ENCODE assay signal across 18 mouse cellular contexts in the genomic region with DNA sequence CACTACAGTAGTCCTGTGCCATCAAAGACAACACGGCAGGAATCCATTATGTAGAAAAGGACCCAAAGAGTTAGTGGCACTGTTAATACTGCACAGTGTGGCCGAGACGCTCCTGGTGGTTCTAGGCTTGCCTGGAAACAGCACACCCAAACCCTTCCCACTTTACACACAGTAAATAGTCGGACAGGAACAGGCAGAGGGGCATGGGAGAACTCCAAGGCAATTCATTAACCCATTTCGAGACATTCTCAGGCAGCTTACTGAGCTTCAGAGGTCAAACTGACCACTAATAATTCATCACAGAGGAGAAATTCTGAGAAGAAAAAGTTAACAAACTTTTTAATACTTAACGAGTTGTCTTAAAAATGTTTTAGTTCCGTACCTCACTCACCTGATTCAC.
DNase-seq lines count a peak whose midpoint lies in the region; ATAC-seq and TF ChIP-seq lines count a peak whose summit lies in the region.
"Had no signal": no experiment of that assay in that cellular context is flagged by ENCODE, and none has a peak within 500 bp of the region (broad histone marks: within the 10 kb centered on the region; RNA-seq: fewer than 3 reads in every experiment).

No protein-coding gene starts in this region.

- peak overlapping the region; percentile 74 for H3K27ac ChIP-seq in forebrain, embryonic 13.5 days
- H3K27ac ChIP-seq in forebrain, embryonic 10.5 days = no peak overlapping the region
- peak overlapping the region; percentile 90 for H3K27ac ChIP-seq in kidney, adult 2 months (ENCODE audit: insufficient read depth, low read depth, low read length)
- no peak overlapping the region for H3K27ac ChIP-seq in kidney, embryonic 15.5 days
- H3K27ac ChIP-seq: limb, embryonic 15.5 days; midbrain, embryonic 15.5 days had no signal

- H3K4me2 ChIP-seq in forebrain, embryonic 13.5 days = no peak overlapping the region
- H3K4me2 ChIP-seq in kidney, embryonic 15.5 days = no peak overlapping the region
- H3K4me2 ChIP-seq: limb, embryonic 15.5 days; midbrain, embryonic 15.5 days had no signal

- H3K4me1 ChIP-seq in forebrain, embryonic 13.5 days = peaks cover 48% of the 10 kb centered on the region
- peaks cover 14% of the 10 kb centered on the region for H3K4me1 ChIP-seq in forebrain, embryonic 10.5 days
- H3K4me1 ChIP-seq in kidney, adult 2 months (ENCODE audit: control insufficient read depth, insufficient read depth, low read length) = peaks cover 10% of the 10 kb centered on the region; the same call in 1 of the 2 replicates
- H3K4me1 ChIP-seq in kidney, embryonic 15.5 days = 0 out of 2 replicates have a peak, but pooled peaks cover 6% of the 10 kb centered on the region

- H3K36me3 ChIP-seq in forebrain, embryonic 13.5 days (ENCODE audit: poor library complexity, severe bottlenecking) = no peaks in the 10 kb centered on the region
- H3K36me3 ChIP-seq in forebrain, embryonic 10.5 days (replicated peaks) = no peaks in the 10 kb centered on the region
- no peaks in the 10 kb centered on the region for H3K36me3 ChIP-seq in kidney, adult 2 months (ENCODE audit: control insufficient read depth, insufficient read depth, low read length)
- no peaks in the 10 kb centered on the region for H3K36me3 ChIP-seq in kidney, embryonic 15.5 days
- H3K36me3 ChIP-seq: midbrain, embryonic 15.5 days had no signal

- H3K9ac ChIP-seq in forebrain, embryonic 13.5 days = no peak overlapping the region
- no peak overlapping the region for H3K9ac ChIP-seq in kidney, embryonic 15.5 days
- H3K9ac ChIP-seq: limb, embryonic 15.5 days; midbrain, embryonic 15.5 days had no signal

- H3K27me3 ChIP-seq in forebrain, embryonic 13.5 days = no peaks in the 10 kb centered on the region
- no peaks in the 10 kb centered on the region for H3K27me3 ChIP-seq in forebrain, embryonic 10.5 days (ENCODE audit: poor library complexity, severe bottlenecking)
- no peaks in the 10 kb centered on the region for H3K27me3 ChIP-seq in kidney, adult 2 months (replicated peaks; ENCODE audit: control insufficient read depth, insufficient read depth, low read length)
- H3K27me3 ChIP-seq in kidney, embryonic 15.5 days = no peaks in the 10 kb centered on the region
- H3K27me3 ChIP-seq: limb, embryonic 15.5 days; midbrain, embryonic 15.5 days had no signal

- WGBS in forebrain, embryonic 13.5 days = 68% methylated on average over 7 of the region's 7 CpGs
- 81% methylated on average over 7 of the region's 7 CpGs for WGBS in forebrain, embryonic 10.5 days
- 47% methylated on average over 7 of the region's 7 CpGs for WGBS in kidney, adult 2 months
- 69% methylated on average over 7 of the region's 7 CpGs for WGBS in kidney, embryonic 15.5 days

- DNase-seq in forebrain, embryonic 10.5 days (ENCODE audit: extremely low spot score, low spot score) = no peak
- DNase-seq in kidney, adult 2 months = peak; percentile 89
- peak; percentile 89 for DNase-seq in kidney, adult 9 months
- DNase-seq in yolk sac, embryonic 10.5 days (ENCODE audit: low spot score) = peak; percentile 22
- DNase-seq in right cerebral cortex, adult 18-20 months = no peak
- DNase-seq: adrenal gland, postnatal 25 days; gastrocnemius, postnatal 10 days; heart, adult 18-20 months; heart, postnatal 36 days; lung, adult 2 months; right cerebral cortex, postnatal 14 days; spleen, adult 18-20 months; thymus, postnatal 25 days had no signal

- TF ChIP-seq CTCF in kidney, adult 2 months (conservative IDR thresholded peaks at IDR 0.05; ENCODE audit: insufficient read depth, insufficient read length, low read depth, low read length) = no peak

- no peaks in the 10 kb centered on the region for H3K9me3 ChIP-seq in forebrain, embryonic 13.5 days (replicated peaks)
- no peaks in the 10 kb centered on the region for H3K9me3 ChIP-seq in forebrain, embryonic 10.5 days
- H3K9me3 ChIP-seq in kidney, embryonic 15.5 days (replicated peaks) = no peaks in the 10 kb centered on the region
- H3K9me3 ChIP-seq: limb, embryonic 15.5 days; midbrain, embryonic 15.5 days had no signal

- no peak for ATAC-seq in forebrain, embryonic 13.5 days
- no peak for ATAC-seq in kidney, embryonic 15.5 days (replicated peaks; ENCODE audit: low FRiP score)

- TF ChIP-seq POLR2A in kidney, adult 2 months (IDR thresholded peaks at IDR 0.05; ENCODE audit: low read depth, low read length) = no peak

- H3K4me3 ChIP-seq in forebrain, embryonic 13.5 days = no peak overlapping the region
- no peak overlapping the region for H3K4me3 ChIP-seq in forebrain, embryonic 10.5 days
- no peak overlapping the region for H3K4me3 ChIP-seq in kidney, adult 2 months (ENCODE audit: insufficient read depth, low read depth, low read length)
- H3K4me3 ChIP-seq in kidney, embryonic 15.5 days (replicated peaks) = no peak overlapping the region
- H3K4me3 ChIP-seq: limb, embryonic 15.5 days; midbrain, embryonic 15.5 days; myocyte had no signal

Comparison
In these comparisons a context has a peak if more than half of its experiments do, and no peak if none do; other contexts are left out.
1. H3K27ac ChIP-seq: peak in forebrain, embryonic 13.5 days (single experiment) and kidney, adult 2 months (single experiment); none in forebrain, embryonic 10.5 days (single experiment) and kidney, embryonic 15.5 days (single experiment).
2. DNase-seq: peak in kidney, adult 2 months (single experiment), kidney, adult 9 months (single experiment) and yolk sac, embryonic 10.5 days (single experiment); none in forebrain, embryonic 10.5 days (single experiment) and right cerebral cortex, adult 18-20 months (single experiment).